Mouse (Mus musculus) liver, embryonic 15.5 days (tissue): ENCODE results near the gene Fgf10. TPM values are rescaled to one million over a fixed set of nuclear protein-coding genes. Genes with fewer than 3 reads are reported as not detected.
A peak's percentile ranks its signal among the peaks of the same experiment; 100 is the strongest.

ENCODE experiments used
- ATAC-seq: fragments of 200-750 bp; cut with Nextera tagmentation; 2 replicates; pipeline ENCODE4 v1.8.0; 2017; ENCODE audit warnings: moderate number of reproducible peaks, mild to moderate bottlenecking, moderate library complexity; ENCODE audit not compliant: insufficient read depth
- H3K27ac ChIP-seq: fragments of 300-500 bp; sonication (generic); replicated peaks from 2 replicates; pipeline ENCODE4 v1.5.1; 2015; ENCODE audit warnings: mild to moderate bottlenecking, inconsistent platforms
- H3K27me3 ChIP-seq: fragments of 300-500 bp; sonication (generic); 2 replicates; pipeline ENCODE4 v1.6.1; 2015; ENCODE audit warnings: mild to moderate bottlenecking, inconsistent platforms
- H3K36me3 ChIP-seq: fragments of 300-500 bp; sonication (generic); replicated peaks from 2 replicates; pipeline ENCODE4 v1.6.1; 2015; ENCODE audit warnings: moderate library complexity, mild to moderate bottlenecking, inconsistent platforms
- H3K4me1 ChIP-seq: fragments of 300-500 bp; sonication (generic); replicated peaks from 2 replicates; pipeline ENCODE4 v1.6.1; 2015; ENCODE audit warnings: inconsistent platforms
- H3K4me2 ChIP-seq: fragments of 300-500 bp; sonication (generic); 2 replicates; pipeline ENCODE4 v1.6.1; 2015; ENCODE audit warnings: moderate library complexity, mild to moderate bottlenecking, inconsistent platforms
- H3K4me3 ChIP-seq: fragments of 300-500 bp; sonication (generic); replicated peaks from 2 replicates; pipeline ENCODE4 v1.5.1; 2015; ENCODE audit warnings: mild to moderate bottlenecking, inconsistent platforms
- H3K9ac ChIP-seq: fragments of 300-500 bp; sonication (generic); 2 replicates; pipeline ENCODE4 v1.6.1; 2015; ENCODE audit warnings: moderate library complexity, mild to moderate bottlenecking, inconsistent platforms
- H3K9me3 ChIP-seq: fragments of 300-500 bp; sonication (generic); replicated peaks from 2 replicates; pipeline ENCODE4 v1.6.1; 2016; ENCODE audit warnings: inconsistent platforms
- WGBS: fragments of 180-500 bp; shearing (Covaris S2); methylation state at CpG from one replicate; pipeline ENCODE4 v1.1.7; 2015; ENCODE audit warnings: mixed read lengths; ENCODE audit not compliant: insufficient replicate concordance; 5-methylcytosine and 5-hydroxymethylcytosine counted together
- polyA plus RNA-seq: library from polyadenylated mRNA; unstranded; fragments of >200 nt; fragmentation: Nextera tagmentation; extraction: Ambion mirVana; gene quantifications from 2 replicates; pipeline ENCODE4 v1.2.1, GENCODE M21; 2015

The Fgf10 gene
- polyA plus RNA-seq, 1 experiment from 2014 or later: 0.07 TPM

DNA sequence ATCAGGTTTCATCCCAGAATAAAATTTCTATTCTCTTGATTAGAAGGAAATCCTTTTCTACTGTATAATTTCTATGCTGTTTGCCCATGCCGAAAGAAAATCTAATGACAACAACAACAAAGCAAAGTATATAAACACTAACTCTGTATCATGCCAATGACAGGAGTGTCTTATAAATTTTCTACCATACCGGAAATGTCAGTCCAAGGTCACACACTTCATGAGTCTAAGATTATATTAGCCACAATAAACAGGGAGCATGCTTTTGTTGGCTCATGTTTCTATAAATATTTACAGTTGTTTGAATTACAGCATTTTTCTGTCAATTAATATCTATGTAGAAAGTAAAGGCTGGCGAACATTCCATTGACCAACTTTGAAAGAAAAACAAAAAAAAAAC, 9.6 kb downstream of the Fgf10 start:
- no peak overlapping the region for H3K4me2 ChIP-seq
- no peaks in the 10 kb centered on the region for H3K9me3 ChIP-seq
- no peaks in the 10 kb centered on the region for H3K36me3 ChIP-seq
- H3K27me3 ChIP-seq: no peaks in the 10 kb centered on the region
- no peak overlapping the region for H3K9ac ChIP-seq
- no peak overlapping the region for H3K4me3 ChIP-seq
- 68% methylated on average over 3 of the region's 3 CpGs for WGBS
- H3K27ac ChIP-seq: no peak overlapping the region
- no peak for ATAC-seq
- no peaks in the 10 kb centered on the region for H3K4me1 ChIP-seq

DNA sequence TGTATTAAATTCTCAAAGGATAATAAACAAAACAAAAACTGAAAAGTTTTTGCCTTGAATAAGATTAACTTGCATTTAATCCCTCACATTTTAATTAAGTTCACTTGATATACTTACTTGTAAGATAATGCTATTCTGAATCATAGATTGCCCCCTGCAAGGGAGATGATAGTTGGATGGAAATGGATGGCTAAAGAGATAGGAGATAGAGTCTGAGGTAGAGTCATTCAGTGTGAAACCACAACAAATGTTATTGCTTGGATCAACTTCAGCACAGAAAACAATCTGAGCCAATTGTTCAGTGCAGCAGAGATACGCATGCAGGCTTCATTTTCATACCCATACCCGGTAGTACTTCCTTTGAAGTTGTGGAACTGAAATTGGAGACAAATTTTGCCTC, 23.5 kb downstream of the Fgf10 start:
- Histone ChIP-seq H3K27ac (no peak overlapping the region), H3K27me3 (no peaks in the 10 kb centered on the region), H3K9me3 (no peaks in the 10 kb centered on the region), H3K4me1 (no peaks in the 10 kb centered on the region), H3K36me3 (no peaks in the 10 kb centered on the region), H3K4me3 (no peak overlapping the region), H3K4me2 (no peak overlapping the region), H3K9ac (no peak overlapping the region)
- 62% methylated on average over 2 of the region's 2 CpGs for WGBS
- ATAC-seq: no peak

DNA sequence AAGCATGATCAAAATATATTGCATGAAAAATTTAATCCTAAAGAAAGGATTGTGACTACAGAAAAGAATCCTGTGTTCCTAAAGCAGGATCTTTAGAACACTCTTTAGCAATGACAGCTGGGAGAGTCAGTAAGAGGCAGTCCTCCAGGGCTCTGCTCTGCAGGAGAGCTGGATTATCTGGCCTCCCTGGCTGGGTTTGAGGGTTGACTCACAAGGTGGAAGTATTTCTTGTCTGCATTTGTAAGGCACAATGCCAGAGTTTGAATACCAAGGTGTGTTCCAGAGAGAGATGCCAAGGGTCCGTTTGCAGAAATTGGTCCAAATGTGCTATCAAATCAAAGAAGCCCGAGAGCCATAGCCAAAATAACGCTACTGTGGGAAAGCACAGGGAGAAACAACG, 25.5 kb downstream of the Fgf10 start:
- WGBS: 20% methylated on average over 4 of the region's 4 CpGs
- Histone ChIP-seq H3K4me3 (no peak overlapping the region), H3K27me3 (no peaks in the 10 kb centered on the region), H3K9ac (no peak overlapping the region), H3K4me2 (no peak overlapping the region), H3K4me1 (no peaks in the 10 kb centered on the region), H3K9me3 (no peaks in the 10 kb centered on the region), H3K36me3 (no peaks in the 10 kb centered on the region), H3K27ac (no peak overlapping the region)
- ATAC-seq: no peak

DNA sequence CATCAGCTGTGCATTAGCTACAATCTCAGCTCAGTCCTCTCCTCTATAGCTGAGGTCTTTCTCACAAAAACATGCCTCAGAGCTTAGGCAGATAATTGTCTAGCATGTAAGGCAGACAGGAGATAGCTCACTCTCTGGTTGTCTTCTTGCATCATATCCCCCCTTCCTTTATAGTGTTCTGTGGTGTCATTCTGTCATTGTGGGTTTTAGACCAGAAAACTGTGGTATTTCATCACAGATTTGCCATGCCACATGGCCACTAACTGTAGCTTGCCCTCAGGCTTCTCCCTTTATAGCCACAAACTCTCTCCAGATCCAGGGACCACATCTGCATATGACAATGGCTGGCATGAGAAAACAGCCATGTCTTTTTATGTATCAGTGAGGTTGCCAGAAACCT, 34.1 kb downstream of the Fgf10 start:
- Histone ChIP-seq H3K9me3 (no peaks in the 10 kb centered on the region), H3K27ac (no peak overlapping the region), H3K36me3 (no peaks in the 10 kb centered on the region), H3K4me3 (no peak overlapping the region), H3K4me1 (no peaks in the 10 kb centered on the region), H3K9ac (no peak overlapping the region), H3K4me2 (no peak overlapping the region), H3K27me3 (no peaks in the 10 kb centered on the region)
- ATAC-seq: no peak

DNA sequence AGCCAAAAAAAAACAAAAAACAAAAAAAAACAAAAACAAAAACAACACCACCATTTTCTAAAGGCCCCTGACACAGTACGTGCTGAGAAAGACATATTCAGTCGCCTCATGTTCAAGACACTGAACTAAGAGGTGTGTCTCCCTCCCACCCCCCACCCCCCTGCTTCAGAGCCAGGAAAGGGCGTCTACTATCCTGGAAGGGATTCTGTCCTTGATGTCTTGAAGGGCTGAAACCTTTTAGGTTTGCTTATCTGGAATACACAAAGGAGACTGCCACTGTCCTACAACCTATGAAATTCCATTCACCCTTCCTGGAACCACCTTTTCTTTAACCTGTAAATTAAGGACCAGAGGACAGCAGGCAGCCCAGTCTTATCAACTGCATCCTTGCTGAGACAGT, 36.1 kb downstream of the Fgf10 start:
- no peaks in the 10 kb centered on the region for H3K9me3 ChIP-seq
- no peaks in the 10 kb centered on the region for H3K36me3 ChIP-seq
- 49% methylated on average over 3 of the region's 3 CpGs for WGBS
- no peaks in the 10 kb centered on the region for H3K4me1 ChIP-seq
- no peak overlapping the region for H3K9ac ChIP-seq
- no peak overlapping the region for H3K27ac ChIP-seq
- no peak overlapping the region for H3K4me3 ChIP-seq
- no peaks in the 10 kb centered on the region for H3K27me3 ChIP-seq
- H3K4me2 ChIP-seq: no peak overlapping the region
- ATAC-seq: no peak

DNA sequence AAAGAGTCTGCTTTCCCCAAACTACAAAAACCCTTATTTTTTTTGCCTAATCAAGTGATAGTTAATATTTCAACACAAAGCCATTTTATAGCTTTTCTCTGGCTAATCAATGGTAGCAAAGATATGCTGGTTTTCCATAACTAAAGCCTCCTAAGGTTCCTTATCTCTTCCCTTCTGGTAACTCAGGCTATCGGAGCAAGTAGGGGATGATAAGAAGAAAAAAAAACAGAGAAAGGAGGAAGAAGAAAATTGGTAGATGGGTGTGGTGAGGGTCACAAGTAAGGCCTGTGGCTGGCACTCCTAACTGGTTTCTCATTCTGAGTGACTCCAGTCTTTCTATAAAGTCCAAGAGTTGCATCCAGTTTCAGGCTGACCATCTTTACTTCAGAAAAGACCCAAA, 40.3 kb downstream of the Fgf10 start:
- Histone ChIP-seq H3K9me3 (no peaks in the 10 kb centered on the region), H3K4me2 (no peak overlapping the region), H3K4me1 (no peaks in the 10 kb centered on the region), H3K27me3 (peaks cover 22% of the 10 kb centered on the region), H3K36me3 (no peaks in the 10 kb centered on the region), H3K9ac (no peak overlapping the region), H3K4me3 (no peak overlapping the region), H3K27ac (no peak overlapping the region)
- ATAC-seq: no peak
- WGBS: 23% methylated on average over 1 of the region's 1 CpGs

DNA sequence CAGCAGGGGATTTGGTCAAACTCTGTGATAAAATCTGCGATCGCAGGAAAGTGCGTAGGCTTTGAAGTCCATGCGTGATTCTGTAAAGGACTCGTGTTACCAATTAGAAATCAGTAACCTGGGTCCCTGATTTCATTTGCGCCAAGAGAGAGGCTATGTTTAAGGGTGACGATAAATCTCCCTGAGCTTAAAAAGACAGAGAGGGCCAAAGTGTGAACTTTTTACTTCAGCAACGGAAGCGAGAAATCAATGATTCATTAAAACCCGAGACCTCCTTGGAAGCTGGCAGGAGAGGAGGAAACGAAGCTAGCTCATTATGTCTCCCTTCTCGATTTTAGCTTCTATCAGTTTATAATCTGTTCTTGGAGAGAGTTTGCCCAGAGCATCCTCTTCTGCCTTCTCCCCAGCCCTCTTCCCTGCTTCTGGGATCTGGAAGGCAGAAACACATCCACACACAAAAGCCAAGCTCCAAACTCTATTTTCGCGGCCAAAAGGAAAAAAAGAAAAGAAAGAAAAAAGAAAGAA, 44.1 kb downstream of the Fgf10 start:
- Histone ChIP-seq H3K9me3 (no peaks in the 10 kb centered on the region), H3K27ac (no peak overlapping the region), H3K4me1 (no peaks in the 10 kb centered on the region), H3K4me2 (peak overlapping the region; percentile 54), H3K27me3 (peaks cover 47% of the 10 kb centered on the region), H3K36me3 (no peaks in the 10 kb centered on the region), H3K9ac (no peak overlapping the region), H3K4me3 (no peak overlapping the region)
- WGBS: under 1% methylated on average over 14 of the region's 14 CpGs
- no peak for ATAC-seq

DNA sequence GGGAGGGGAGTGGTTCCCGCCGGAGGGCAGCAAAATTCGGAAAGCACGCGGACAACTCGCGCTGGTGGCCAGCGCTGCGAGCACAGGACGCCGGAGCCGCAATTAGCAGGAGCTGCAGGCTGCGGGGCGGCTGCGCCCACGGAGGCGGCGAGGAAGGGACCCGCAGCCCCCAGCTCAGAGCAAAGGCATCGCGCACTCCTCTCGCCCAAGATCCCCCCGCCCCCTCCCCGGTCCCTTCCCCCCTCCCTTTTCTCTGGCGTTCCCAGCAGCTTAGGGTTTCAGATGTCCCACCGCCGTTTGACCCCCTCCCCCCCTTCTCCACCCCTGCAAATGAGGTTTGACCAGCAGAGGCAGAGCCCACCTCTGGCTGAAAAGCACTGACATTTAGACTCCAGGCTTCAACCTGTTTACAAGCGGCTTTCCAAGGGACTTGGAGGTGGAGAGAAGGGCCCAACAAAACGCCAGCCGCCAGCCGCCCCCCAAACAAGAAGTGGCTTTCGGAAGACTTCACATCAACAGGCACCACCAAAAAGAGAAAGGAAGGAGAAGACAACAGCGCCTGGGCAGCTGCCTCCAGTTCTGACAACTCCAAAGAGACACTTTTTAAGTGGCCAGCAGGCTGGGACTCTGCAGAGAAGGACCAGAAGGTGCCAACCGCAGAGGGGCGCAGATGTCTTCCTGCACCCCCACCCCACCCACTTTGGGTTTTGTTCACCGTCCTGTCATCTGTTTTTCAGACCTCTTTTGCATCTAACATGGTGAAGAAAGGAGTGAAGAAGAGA, 44.9 kb downstream of the Fgf10 start:
- Histone ChIP-seq H3K4me2 (peak overlapping the region; percentile 54), H3K27me3 (peaks cover 47% of the 10 kb centered on the region), H3K36me3 (no peaks in the 10 kb centered on the region), H3K4me1 (no peaks in the 10 kb centered on the region), H3K9me3 (no peaks in the 10 kb centered on the region), H3K9ac (no peak overlapping the region), H3K27ac (no peak overlapping the region), H3K4me3 (peak overlapping the region; percentile 37)
- no peak for ATAC-seq
- WGBS: under 1% methylated on average over 36 of the region's 36 CpGs

DNA sequence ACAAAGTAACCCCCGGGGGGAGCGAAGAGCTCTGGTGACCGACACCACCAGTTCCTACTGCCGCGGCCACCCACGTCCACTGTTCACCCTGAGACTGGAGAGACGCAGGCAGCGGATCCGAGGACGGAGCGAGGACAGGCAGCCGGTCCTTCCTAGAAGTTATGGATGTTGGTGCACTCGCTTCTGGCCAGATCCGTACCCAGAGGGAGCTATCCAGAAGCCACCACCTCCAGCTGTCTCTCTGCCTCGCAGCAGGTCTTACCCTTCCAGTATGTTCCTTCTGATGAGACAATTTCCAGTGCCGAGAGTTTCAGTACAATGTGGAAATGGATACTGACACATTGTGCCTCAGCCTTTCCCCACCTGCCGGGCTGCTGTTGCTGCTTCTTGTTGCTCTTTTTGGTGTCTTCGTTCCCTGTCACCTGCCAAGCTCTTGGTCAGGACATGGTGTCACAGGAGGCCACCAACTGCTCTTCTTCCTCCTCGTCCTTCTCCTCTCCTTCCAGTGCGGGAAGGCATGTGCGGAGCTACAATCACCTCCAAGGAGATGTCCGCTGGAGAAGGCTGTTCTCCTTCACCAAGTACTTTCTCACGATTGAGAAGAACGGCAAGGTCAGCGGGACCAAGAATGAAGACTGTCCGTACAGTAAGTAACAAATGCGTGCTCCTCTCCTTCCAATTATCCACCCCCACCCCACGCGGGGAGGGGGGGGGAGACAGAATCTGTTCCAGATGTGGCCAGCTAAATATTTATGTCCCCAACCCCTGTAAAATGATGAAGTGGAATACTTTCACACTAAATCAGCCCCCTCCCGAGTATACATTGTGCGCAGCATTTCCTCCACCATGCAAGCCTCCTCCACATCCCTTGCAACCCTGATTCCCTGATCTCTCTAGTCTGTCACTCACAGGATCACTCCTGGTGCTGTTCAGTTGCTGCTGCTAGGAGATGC, 45.8 kb downstream of the Fgf10 start:
- Histone ChIP-seq H3K9me3 (no peaks in the 10 kb centered on the region), H3K4me2 (peak overlapping the region; percentile 54), H3K9ac (no peak overlapping the region), H3K36me3 (no peaks in the 10 kb centered on the region), H3K4me1 (no peaks in the 10 kb centered on the region), H3K27me3 (peaks cover 47% of the 10 kb centered on the region), H3K27ac (no peak overlapping the region), H3K4me3 (peak overlapping the region; percentile 37)
- WGBS: 2% methylated on average over 31 of the region's 31 CpGs
- no peak for ATAC-seq

DNA sequence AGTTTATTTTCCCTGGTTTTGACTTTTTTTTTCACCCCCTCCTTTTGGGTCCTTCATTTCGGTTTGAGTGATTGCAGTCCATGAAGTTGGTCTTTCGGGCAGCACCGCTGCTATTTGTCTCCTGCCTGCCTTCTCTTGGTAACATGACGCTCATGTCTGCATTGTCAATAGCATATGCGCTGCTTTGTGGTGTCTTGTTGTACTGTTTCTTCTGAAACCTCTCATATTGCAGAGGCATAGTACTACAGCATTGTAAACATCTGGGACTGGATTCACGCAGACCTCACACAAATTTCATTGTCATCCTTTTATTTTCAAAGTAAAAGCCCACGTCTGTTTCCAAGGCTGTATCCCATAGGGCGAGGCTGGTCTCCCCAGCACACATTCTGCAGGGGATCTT, 46.7 kb downstream of the Fgf10 start:
- Histone ChIP-seq H3K4me1 (no peaks in the 10 kb centered on the region), H3K36me3 (no peaks in the 10 kb centered on the region), H3K9ac (no peak overlapping the region), H3K4me3 (no peak overlapping the region), H3K27me3 (peaks cover 47% of the 10 kb centered on the region), H3K9me3 (no peaks in the 10 kb centered on the region), H3K27ac (no peak overlapping the region), H3K4me2 (no peak overlapping the region)
- WGBS: 15% methylated on average over 8 of the region's 8 CpGs
- ATAC-seq: no peak

DNA sequence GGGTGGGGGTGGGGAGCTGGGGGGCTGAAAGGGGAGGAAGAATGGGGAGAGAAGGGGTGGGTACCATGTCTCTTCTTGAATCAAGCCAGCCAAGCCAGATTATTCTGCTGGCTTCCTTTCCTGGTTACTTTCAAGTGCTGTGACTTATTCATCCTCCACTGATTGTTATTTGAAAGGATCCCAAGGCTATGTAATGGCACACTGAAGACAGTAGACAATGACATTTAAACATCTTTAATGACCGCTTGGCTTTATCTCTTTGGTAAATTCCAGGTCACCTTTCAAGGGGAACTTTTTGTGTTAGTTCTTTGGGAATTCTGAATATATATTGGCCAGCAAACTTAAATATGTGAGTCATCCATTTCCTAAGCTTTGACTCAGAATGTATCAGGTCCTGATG, 47.1 kb downstream of the Fgf10 start:
- Histone ChIP-seq H3K9me3 (no peaks in the 10 kb centered on the region), H3K4me1 (no peaks in the 10 kb centered on the region), H3K27me3 (peaks cover 47% of the 10 kb centered on the region), H3K27ac (no peak overlapping the region), H3K36me3 (no peaks in the 10 kb centered on the region), H3K9ac (no peak overlapping the region), H3K4me2 (no peak overlapping the region), H3K4me3 (no peak overlapping the region)
- no peak for ATAC-seq
- 57% methylated on average over 1 of the region's 1 CpGs for WGBS
